Mouse (Mus musculus) urinary bladder, postnatal 36 days (tissue): ENCODE measurements around the gene Mcl1.

ENCODE experiments used
- DNase-seq, 2 experiments: peaks; one replicate each; pipeline ENCODE4 v3.0.0; 2022; ENCODE audit warnings: low spot score in 2 of 2, mixed read lengths in 1 of 2

Gene Mcl1

GRCm38 (mm10) chr3:95707497-95707896, 48.9 kb downstream of the Mcl1 start:
- DNase-seq: no peak

DNA sequence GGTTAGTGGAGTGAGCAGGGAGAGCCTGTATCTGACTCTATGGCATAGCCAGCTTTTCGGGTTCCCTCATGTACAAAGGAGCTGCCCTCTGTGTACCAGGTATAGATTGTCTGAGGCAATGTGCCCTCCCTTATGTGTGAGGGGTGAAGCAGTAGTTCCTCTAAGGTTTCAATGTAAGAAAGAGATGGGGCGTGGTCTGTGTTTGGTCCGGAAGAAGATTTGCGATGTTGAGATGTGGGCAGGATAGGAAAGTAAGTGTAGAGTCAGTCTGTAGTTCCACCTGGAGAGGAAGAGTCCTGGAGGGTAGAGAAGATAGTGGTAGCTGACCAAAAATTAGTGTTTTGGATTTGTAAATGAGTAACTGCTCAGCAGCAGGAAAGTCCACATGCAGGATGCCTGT, 50.5 kb downstream of the Mcl1 start:
- DNase-seq: no peak

- DNase-seq: no peak
These were observed 51.4 kb downstream of the Mcl1 start for GRCm38 (mm10) chr3:95709967-95710366.
